Mouse (Mus musculus) kidney, postnatal 0 days (tissue): ENCODE results near the gene Tmem238l. TPM values are rescaled to one million over a fixed set of nuclear protein-coding genes. Genes with fewer than 3 reads are reported as not detected.

Experiments used
- ATAC-seq: fragments of 200-750 bp; cut with Nextera tagmentation; replicated peaks from 2 replicates; pipeline ENCODE4 v1.8.0; 2017; ENCODE audit warnings: low read depth, moderate number of reproducible peaks, moderate TSS enrichment, moderate library complexity; ENCODE audit not compliant: low FRiP score
- DNase-seq: peaks from one replicate; pipeline ENCODE4 v3.0.0-alpha.2; 2016; ENCODE audit warnings: low spot score
- H3K27ac ChIP-seq: fragments of 300-500 bp; sonication (generic); 2 replicates; pipeline ENCODE4 v1.5.1; 2014; ENCODE audit warnings: mild to moderate bottlenecking
- H3K27me3 ChIP-seq: fragments of 300-500 bp; sonication (generic); 2 replicates; pipeline ENCODE4 v1.6.1; 2014; ENCODE audit warnings: low read length, mixed read lengths; ENCODE audit not compliant: insufficient read depth
- H3K36me3 ChIP-seq: fragments of 300-500 bp; sonication (generic); 2 replicates; pipeline ENCODE4 v1.6.1; 2014; ENCODE audit warnings: low read length, mixed read lengths; ENCODE audit not compliant: insufficient read depth
- H3K4me1 ChIP-seq: fragments of 300-500 bp; sonication (generic); replicated peaks from 2 replicates; pipeline ENCODE4 v1.6.1; 2014; ENCODE audit warnings: antibody characterized with exemption, low read length, mixed read lengths; ENCODE audit not compliant: insufficient read depth
- H3K4me2 ChIP-seq: fragments of 300-500 bp; sonication (generic); 2 replicates; pipeline ENCODE4 v1.6.1; 2014; ENCODE audit warnings: mild to moderate bottlenecking, low read length, moderate library complexity, mixed read lengths
- H3K4me3 ChIP-seq: fragments of 300-500 bp; sonication (generic); replicated peaks from 2 replicates; pipeline ENCODE4 v1.5.1; 2014; ENCODE audit warnings: low read depth, low read length
- H3K9ac ChIP-seq: fragments of 300-500 bp; sonication (generic); 2 replicates; pipeline ENCODE4 v1.6.1; 2014; ENCODE audit warnings: low read depth, low read length
- H3K9me3 ChIP-seq: fragments of 300-500 bp; sonication (generic); replicated peaks from 2 replicates; pipeline ENCODE4 v1.6.1; 2016; ENCODE audit warnings: low read length, inconsistent platforms, mixed read lengths
- CTCF ChIP-seq: IDR thresholded peaks from 2 replicates; pipeline ENCODE4 v1.5.1; 2016; ENCODE audit warnings: antibody characterized with exemption, low read depth, mild to moderate bottlenecking, moderate library complexity
- WGBS: fragments of 180-500 bp; shearing (Covaris S2); extraction: QIAGEN DNeasy Blood & Tissue Kit; methylation state at CpG from one replicate; pipeline ENCODE4 v1.1.7; 2014; 5-methylcytosine and 5-hydroxymethylcytosine counted together
- polyA plus RNA-seq: library from polyadenylated mRNA; unstranded; fragments of >200 nt; fragmentation: Nextera tagmentation; extraction: Ambion mirVana; gene quantifications from 2 replicates; pipeline ENCODE4 v1.2.1, GENCODE M21; 2015

Tmem238l gene
- polyA plus RNA-seq, 1 experiment from 2014 or later, result 1.1 TPM

- H3K9ac ChIP-seq, result no peak overlapping the region
- H3K27ac ChIP-seq, result no peak overlapping the region
- DNase-seq (no peak), ATAC-seq (no peak)
- no peak for TF ChIP-seq CTCF
- H3K4me2 ChIP-seq, result no peak overlapping the region
- H3K36me3 ChIP-seq, result no peaks in the 10 kb centered on the region
- H3K4me1 ChIP-seq, result no peaks in the 10 kb centered on the region
- H3K9me3 ChIP-seq, result no peaks in the 10 kb centered on the region
- WGBS, result 70% methylated on average over 6 of the region's 6 CpGs
- H3K27me3 ChIP-seq, result no peaks in the 10 kb centered on the region
- no peak overlapping the region for H3K4me3 ChIP-seq
These were observed 9.5 kb upstream of the Tmem238l start for GRCm38 (mm10) chr11:66946922-66947321.

- ATAC-seq (no peak), DNase-seq (no peak)
- Histone ChIP-seq H3K9ac (no peak overlapping the region), H3K4me1 (no peaks in the 10 kb centered on the region), H3K36me3 (no peaks in the 10 kb centered on the region), H3K27ac (no peak overlapping the region), H3K4me2 (no peak overlapping the region), H3K9me3 (no peaks in the 10 kb centered on the region), H3K27me3 (no peaks in the 10 kb centered on the region), H3K4me3 (no peak overlapping the region)
- 39% methylated on average over 1 of the region's 1 CpGs for WGBS
- no peak for TF ChIP-seq CTCF
These were observed 4.4 kb downstream of the Tmem238l start for GRCm38 (mm10) chr11:66960797-66961196.

GRCm38 (mm10) chr11:66961447-66962176 is 5.2 kb downstream of the Tmem238l start:
- no peaks in the 10 kb centered on the region for H3K4me1 ChIP-seq
- no peaks in the 10 kb centered on the region for H3K9me3 ChIP-seq
- H3K27me3 ChIP-seq, result no peaks in the 10 kb centered on the region
- H3K4me3 ChIP-seq, result no peak overlapping the region
- DNase-seq (no peak), ATAC-seq (no peak)
- no peak overlapping the region for H3K9ac ChIP-seq
- no peak overlapping the region for H3K4me2 ChIP-seq
- TF ChIP-seq CTCF, result no peak
- no peak overlapping the region for H3K27ac ChIP-seq
- no peaks in the 10 kb centered on the region for H3K36me3 ChIP-seq
- 86% methylated on average over 12 of the region's 12 CpGs for WGBS

DNA sequence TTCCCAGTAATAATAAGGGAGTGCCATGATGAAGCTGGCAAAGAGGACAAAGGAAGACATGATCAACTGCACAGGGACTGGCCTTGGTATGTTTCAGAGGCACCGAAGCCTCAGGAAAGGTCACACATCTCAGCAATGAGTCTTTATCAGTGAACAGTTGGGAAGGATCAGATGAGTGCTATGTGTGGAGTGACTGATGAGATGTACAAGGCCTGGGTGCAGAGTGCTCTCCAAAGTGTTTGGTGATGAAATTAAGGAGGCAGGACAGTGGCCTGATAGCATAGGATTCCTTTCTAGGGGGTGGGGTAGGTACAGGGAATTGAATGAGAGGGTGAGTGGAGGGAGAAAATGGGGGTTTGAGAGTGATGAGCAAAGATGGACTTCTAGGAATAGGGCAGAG is 7.0 kb downstream of the Tmem238l start:
- DNase-seq (no peak), ATAC-seq (no peak)
- no peaks in the 10 kb centered on the region for H3K9me3 ChIP-seq
- no peak for TF ChIP-seq CTCF
- H3K9ac ChIP-seq, result no peak overlapping the region
- H3K27ac ChIP-seq, result no peak overlapping the region
- no peak overlapping the region for H3K4me2 ChIP-seq
- no peaks in the 10 kb centered on the region for H3K27me3 ChIP-seq
- WGBS, result 100% methylated on average over 1 of the region's 1 CpGs
- H3K4me3 ChIP-seq, result no peak overlapping the region
- H3K4me1 ChIP-seq, result no peaks in the 10 kb centered on the region
- H3K36me3 ChIP-seq, result no peaks in the 10 kb centered on the region

DNA sequence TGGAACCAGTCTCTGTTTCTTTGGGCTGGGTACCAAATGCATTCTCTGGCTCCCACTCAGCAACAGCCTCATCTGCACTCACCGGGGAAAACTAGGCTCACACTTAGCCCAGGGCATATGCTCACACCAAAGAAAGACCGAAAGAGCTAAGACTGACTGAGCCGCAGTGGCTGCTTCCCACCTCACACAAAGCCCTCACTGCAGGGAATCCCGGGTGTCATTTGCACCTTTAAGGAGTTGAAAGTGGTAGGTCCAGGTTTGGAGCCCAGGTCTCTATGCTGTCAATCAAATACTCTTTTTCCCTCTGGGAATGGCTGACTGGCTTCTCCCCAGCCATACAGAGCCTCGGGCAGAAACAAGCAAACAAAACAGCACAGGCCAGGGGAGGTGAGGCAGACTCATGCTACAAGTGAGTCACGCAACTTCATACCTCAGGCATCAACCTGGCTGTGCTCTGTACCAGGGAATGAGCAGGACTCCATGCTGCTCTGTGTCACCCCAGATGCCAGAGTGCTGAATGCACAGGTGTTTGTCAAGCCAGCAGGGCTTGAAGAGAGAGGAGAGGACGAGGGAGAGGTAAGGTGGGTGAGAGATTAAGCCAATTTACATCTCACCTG is 10.2 kb downstream of the Tmem238l start:
- ATAC-seq (no peak), DNase-seq (no peak)
- WGBS, result 15% methylated on average over 7 of the region's 7 CpGs
- H3K27ac ChIP-seq, result no peak overlapping the region
- H3K9ac ChIP-seq, result no peak overlapping the region
- no peak overlapping the region for H3K4me2 ChIP-seq
- H3K27me3 ChIP-seq, result no peaks in the 10 kb centered on the region
- H3K4me1 ChIP-seq, result no peaks in the 10 kb centered on the region
- H3K4me3 ChIP-seq, result no peak overlapping the region
- H3K9me3 ChIP-seq, result no peaks in the 10 kb centered on the region
- TF ChIP-seq CTCF, result no peak
- no peaks in the 10 kb centered on the region for H3K36me3 ChIP-seq

GRCm38 (mm10) chr11:66968575-66968974 is 12.1 kb downstream of the Tmem238l start:
- Histone ChIP-seq H3K4me3 (no peak overlapping the region), H3K27me3 (no peaks in the 10 kb centered on the region), H3K4me2 (no peak overlapping the region), H3K9me3 (no peaks in the 10 kb centered on the region), H3K9ac (no peak overlapping the region), H3K36me3 (no peaks in the 10 kb centered on the region), H3K27ac (no peak overlapping the region), H3K4me1 (no peaks in the 10 kb centered on the region)
- no peak for TF ChIP-seq CTCF
- ATAC-seq (no peak), DNase-seq (no peak)
- 83% methylated on average over 1 of the region's 1 CpGs for WGBS
